Mouse (Mus musculus) embryo, embryonic 11 days (tissue): ENCODE measurements at regions not wholly inside any gene's neighbourhood (a gene's known extent, or its start where the extent isn't known, plus 50 kb on each side); places are given as distances from the start of the nearest gene placed in this dataset.

Experiments used
- DNase-seq: peaks from one replicate; pipeline ENCODE4 v3.0.0-alpha.2; 2015

DNA sequence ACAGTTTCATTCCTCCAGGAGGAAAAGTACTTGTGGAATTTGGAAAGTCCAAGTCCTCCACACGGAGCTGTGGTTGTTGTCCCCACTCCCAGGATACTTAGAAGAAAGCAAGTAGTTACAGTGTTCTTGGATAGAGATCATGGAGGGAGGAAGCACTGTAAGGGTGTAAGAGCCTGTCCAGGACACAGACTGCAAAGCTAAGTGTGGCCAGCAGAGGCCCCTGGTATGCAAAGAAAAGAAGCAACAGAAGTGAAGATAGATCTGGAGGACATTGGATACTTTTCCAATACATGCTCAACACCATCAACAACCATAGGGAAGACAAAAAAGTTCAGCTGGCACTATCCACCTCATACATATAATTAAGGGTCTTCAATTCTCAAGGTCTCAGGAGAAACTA lies 197.4 kb downstream of the Meis1 start:
- no peak for DNase-seq

DNA sequence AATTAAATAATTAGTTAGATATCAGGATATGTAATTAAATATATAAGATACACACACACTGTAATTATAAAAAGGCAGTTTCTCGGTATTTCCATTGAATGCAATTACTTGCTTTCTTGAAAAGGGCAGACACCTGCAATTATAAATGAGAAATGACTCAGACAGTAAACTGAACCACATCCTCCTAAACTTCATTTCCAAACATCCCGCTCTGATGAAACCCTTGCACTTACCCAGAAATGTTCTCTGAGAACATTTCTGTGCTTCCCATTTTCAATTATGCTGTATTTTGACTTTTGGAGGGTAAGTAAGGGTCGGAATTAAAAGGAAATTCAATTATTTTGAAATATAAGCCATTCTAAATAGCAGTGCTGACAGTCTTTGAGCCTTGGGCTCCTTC lies 204.7 kb downstream of the Meis1 start:
- no peak for DNase-seq

DNA sequence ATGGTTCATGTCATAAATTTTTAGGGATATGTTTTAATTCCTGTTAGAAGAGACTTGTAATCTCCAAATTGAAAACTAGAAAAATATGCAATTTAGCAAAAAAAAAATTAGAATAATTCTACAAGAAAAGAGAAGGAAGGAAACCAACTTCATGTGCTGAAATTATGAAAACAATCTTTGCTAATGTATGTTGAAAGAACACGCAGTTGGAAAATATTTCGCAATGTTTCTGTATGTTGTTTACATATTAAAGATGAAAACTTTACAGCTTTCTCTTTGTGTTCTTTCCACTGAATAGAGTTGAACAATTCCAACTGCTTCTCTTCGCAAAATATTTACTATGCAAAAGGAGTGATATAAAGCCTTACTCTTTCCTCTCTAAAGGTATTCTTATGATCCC lies 251.3 kb downstream of the Meis1 start:
- DNase-seq, result no peak

DNA sequence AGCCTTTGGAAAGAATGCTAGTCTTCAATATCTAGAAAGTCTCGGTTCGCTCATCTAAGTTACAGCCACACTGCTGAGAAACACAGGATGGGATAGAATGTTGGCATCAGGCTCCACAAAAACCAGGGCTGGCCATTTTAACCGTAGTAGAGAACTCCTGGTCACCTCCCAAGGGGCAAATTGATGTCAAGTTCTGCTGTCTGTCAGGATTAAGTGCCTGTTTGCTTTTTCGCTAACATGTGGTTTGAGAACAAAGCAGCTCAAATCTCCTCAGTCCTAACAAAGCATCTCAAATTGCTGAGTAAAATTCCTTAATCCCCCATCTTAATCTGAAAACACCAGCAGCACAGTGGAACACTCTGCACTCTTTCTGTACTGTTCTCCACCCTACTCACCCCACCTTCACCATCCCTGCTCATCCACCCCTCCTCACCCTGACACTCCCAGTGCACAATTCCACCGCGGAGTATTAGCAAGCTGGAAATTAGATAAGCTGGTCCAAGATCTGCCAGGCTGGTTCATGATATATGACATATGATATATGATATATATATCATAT lies 252.2 kb downstream of the Meis1 start:
- peak; percentile 48 for DNase-seq

DNA sequence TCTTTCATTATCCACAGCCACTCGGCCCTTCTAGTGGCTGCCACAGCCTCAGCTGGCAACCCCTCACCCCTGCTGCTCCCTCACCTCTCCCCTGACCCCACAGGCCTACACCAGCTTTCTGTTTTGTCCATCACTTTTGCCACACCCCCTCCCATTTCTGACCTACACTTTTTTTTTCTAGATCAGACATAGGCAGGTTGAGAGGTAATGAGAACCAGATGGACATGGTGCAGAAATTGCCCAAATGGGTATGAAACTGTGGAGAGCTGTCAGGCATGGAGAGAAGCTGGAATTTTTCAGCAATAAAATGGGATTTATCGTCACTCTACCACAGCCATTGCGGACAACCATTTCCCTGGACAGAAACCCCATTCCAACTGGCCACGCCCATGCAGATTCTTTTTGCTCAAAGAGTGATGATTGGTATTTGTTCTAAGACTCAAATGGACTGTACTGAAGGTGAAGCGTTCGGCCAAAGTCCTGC lies 260.2 kb downstream of the Meis1 start:
- peak; percentile 72 for DNase-seq

DNA sequence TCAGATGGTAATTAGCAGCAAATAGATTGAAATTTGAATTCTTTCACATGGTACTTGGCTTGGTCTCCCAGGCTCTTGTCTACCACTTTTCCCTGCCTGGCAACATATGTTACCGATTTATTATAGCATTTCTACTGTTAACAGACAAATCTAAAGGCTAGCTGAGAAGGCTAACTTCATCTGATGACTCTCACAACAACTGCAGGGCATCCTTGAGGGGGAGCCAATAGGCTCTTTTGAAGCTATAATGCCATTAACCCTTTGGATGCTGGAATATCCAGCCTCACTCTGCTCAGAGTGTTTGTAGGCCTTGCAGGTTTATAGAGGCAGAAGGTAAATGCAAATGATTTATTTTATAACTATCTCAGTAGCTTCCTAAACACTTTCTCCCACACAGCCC lies 262.2 kb downstream of the Meis1 start:
- DNase-seq, result peak; percentile 76

DNA sequence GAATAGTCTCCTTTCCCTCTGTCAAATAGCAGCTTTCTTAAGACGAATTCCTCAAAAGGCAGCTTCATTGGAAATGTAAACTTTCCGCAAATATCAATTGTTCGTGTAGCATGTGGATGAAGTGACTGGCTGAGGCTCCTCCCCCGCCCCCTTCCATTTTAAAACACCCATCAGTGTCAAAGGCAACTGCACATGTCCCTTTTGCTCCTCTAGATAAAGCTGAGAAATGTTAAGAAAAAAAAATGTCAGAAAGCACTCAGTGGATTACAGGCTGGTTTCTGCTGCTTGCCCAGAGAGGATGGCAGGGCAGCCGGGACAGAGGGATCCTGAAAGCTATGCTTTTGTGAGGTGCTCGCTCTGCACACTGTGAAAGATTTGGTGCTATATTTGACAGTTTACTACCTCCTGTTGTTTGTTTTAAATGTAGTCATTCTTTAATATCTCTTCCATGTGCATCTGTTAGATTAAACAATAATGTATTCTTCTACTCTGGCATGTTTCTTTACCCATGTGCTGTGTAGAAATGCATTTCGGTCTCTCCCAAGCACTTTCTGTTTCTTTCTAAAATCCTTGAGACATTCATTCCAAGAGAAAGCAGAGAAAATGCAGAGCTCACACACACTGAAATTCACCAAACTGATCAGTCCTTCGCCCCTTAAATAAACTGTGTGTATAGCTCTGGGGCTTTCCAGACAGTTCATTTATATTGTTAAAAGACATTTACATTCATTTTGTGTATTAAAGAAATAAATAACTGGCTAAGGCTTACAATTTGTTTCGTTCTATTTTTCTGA lies 263.9 kb downstream of the Meis1 start:
- peak; percentile 40 for DNase-seq

DNA sequence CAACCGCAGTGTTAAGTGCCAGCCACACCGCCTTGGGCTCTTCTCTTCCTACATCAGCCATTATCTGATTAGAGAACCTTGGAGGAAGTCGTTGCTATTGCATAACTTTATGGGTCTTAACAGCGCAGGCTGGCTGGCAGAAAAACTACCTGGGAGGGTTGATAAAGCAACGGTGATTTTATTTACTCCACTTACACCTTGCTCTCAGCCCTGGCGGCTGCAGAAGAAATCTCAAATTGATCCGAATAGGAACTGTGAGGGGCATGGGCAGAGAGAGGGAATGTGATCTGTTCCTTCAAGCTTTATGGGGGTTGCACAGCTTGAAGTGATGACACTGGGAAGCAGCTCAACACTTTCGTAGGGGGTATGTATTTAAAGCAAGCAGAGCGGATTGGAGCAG lies 264.9 kb downstream of the Meis1 start:
- peak; percentile 34 for DNase-seq

DNA sequence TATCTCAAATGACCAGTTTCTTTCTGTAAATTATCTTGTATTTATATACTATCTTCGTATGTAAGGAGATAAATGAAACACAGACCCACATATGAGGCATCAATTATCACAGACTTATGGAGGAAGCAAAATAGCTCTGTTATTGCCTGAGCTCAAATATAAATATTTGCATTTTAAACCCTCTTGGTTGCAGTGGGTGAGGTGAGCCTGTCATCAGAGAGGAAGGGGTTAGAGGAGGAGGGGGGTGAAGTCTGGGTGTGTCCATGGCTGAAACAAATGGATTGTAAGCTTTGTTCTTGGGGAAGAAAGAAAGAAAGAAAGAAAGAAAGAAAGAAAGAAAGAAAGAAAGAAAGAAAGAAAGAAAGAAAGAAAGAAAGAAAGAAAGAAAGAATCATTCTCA lies 265.5 kb downstream of the Meis1 start:
- DNase-seq, result no peak

DNA sequence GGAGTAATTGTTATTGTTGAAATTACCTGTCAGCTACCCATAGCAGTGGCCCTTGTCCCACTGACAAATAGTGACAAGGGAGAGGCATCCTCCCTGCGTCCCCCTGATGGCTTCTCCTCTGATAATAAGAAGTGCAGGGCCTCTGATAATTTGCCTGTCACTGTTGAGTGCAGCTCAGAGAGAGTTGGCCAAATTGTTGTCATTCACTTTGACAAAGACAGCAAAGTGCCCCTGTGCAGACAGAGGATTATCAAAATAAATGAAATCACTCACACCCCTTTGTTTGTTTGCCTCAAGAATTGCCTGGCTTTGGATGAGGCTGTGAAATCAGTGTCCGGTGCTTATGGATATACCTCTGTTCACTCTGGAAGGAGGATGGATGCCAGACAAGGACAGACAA lies 266.3 kb downstream of the Meis1 start:
- no peak for DNase-seq

DNA sequence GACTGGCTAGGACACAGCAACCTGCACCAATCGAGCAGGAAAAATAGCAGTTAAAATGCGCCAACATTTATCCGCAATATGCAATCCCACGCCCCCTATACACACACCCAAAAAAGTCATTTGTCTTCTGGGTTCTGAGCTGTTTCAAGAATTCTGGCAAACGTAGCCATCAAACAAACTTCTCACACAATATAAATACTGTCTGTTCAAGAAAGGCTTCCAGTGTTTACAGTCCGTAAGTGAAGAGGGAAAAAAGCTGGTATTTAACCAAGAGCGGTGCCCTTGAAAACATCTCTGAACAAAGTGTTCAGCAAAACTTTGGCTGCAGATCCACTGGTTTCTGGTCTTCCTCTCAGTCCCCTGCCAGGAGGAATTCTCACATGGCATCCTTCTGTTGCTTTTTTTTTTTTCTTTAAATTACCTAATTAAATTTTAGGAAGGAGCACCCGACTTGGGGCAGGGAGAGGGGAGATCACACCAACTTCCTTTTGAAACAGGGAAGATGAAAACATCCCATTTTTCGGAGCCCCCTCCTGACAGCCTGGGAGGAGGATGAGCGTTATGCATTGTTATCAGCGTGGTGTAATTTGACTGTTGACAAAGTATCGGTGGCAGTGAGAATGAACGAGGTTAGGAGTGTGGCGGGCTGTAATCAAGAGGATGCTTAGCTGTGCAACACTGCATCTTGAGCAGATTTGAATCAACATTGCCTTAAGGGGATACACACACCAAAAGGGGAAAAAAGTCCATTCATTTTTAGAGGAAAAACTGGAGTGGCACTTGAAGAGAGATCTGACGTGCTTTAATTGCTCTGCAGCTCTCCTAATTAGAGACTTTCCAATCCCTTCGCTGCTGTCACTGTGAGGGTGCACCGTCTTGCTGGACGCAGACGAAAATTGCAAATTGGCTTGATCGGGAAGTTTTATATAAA lies 267.6 kb downstream of the Meis1 start:
- peak; percentile 41 for DNase-seq

DNA sequence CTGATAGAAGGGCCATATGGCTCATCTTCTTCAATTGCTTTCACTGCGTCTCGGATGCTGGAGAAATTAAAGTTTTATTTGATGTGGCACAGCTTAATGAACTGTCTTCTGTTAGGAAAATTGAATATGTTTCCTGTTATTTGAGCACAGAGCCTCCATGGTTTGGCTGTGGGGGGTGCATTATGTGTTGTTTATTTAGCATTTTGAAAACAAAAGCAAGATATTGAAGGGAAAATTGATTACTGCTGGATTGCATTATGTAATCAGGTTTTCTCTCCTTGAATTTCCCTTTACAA lies 268.8 kb downstream of the Meis1 start:
- no peak for DNase-seq

DNA sequence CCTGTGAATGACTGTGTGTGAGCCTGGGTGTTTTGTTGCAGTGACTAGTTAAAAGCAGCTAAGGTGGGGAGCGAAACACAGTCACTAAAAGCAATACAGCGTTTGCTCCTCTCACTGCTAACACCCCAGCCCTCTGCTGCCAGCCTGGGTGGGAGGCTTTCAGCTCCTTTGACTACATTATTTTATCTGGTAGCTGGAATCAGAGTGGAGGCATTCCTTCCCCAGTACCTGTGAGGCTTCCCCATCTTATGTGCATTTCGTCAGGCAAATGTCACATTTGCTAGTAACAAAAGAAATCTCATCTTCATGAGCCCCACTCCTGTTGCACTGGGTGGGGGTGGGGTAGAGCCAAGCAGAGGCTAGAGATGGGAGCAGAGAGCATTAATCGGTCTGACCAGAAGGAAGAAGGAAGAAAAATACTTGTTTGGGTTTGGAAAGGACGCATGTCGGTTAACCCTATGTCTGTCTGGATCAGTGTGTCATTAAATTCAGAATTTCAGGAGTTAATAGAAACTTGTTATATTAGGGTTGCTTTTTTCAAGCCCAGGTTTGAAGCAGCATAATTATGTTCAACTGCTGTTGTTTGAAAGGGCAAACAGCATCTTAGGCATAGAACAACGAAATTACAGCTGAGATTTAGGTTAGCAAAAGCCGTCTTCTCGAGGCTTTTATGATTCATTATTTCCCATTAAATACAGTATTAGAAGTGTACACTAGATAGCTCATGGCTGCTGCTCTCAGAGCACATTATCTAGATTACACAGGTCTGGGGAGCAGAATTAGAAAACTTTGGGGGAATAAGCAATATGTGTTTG lies 269.3 kb downstream of the Meis1 start:
- peak; percentile 53 for DNase-seq

DNA sequence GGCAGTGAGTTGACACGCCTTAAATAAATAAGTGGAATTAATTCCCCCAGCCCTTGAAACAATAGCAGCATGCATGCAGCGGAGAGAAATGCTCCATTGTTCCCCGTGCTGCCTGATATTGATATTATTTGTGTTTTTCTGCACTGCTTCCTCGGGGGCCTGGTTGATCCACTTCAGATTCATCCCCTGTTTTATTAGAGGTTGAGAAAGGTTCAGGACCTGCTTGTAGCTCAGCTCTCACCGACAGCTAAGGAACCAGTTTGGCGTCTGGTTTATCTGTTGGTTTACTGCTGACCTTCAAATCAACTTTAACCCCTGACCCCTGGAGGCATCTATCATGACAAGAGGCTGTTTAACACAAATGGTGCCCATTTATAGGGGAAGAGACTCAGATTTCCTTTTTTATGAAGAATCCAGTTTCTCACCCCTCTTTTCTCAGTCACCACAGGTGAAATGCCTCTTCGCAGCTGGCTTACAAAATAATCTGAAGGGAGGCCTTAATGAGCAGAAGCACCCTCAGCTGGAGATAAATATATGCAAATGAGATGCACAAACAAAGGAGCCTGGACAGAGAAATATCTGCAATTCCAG lies 270.8 kb downstream of the Meis1 start:
- peak; percentile 87 for DNase-seq

DNA sequence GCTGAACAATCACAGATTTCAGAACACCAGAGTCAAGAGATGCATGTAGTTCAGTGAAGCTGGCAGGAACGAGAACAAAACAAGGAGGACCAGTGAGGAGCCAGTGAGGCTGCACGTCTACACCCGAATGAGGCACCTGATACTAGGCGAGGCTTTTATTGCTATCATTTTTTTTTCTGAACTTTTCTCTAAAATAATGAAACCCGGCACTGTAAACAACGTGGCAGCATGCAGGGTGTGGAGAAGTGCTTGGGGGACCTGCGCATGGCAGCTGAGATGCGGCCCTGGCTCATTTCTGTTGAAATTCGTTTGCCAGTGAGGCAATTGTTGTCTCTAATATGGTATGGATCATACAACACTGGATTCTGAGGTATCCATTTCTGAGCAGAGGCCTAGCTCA lies 271.4 kb downstream of the Meis1 start:
- peak; percentile 22 for DNase-seq

DNA sequence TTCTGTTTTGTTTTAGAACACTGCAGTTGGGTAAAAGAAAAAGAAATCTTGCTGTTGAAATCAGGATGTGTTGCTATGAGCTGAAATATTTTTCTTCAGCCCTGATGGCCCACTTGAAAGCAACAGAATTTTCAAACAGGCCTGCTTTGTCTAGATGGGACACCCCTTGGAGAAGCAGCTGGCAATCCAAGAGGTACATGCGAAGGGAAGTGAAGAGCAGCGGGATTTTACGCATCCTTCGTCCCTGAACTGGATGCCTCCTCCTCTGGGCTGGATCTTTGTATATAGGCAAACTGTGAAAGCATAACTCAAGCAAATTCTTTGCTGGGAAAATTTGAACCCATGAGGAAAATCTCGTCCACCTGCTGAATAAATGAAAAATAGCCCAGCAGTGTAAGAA lies 272.3 kb downstream of the Meis1 start:
- DNase-seq, result peak; percentile 37

DNA sequence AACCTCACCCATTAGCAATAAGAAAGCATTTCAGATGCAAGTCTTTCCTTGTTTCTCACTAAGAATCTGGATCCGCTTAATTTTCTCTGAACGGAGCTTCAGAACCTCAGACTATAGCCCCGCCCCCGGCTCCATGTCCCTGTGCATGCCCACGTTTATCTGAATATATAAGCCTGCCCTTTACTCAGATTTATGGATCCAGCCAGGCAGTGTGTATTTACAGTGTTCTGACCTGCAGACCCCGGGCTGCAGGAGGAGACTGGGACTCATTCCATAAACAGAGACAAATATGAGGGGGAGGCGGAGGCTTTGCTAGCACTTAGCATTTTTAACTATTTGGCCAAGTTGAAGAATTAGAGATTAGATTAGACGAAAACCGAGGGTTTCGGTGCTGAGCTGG lies 272.9 kb downstream of the Meis1 start:
- DNase-seq, result peak; percentile 76

DNA sequence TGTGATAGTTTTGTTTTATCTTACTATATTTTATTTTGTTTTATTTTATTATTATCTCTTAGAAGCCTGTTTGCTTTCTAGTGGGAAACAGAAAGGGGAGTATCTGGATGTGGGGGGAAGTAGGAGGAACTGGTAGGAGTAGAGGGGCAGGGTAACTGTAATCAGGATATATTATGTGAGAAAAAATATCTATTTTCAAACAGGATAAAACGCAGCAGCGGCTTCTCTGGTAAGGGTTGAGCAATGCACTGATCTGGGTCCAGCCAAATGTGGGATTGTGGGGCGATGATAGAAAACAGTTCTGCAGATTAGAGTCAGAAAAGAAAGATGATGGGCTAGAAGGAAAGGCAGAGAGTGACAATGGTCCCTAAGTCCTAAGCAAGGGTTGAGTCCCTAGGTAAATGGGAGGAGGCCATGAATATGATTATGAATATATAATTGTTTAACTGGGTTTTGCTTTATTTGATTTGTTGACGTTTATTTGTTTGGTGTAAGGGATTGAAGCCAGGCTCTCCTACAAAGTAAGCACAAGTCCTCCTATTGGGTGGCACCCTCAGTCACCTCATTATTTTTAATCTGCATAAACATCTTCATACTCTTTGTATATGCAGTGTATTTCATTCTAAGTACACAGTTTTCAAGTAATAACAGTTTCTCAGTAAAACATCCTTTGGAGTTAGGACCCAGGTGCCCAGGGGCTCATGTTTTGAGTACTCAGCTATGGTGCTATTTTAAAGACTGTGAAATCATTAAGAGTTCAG lies 283.7 kb downstream of the Meis1 start:
- DNase-seq, result no peak

DNA sequence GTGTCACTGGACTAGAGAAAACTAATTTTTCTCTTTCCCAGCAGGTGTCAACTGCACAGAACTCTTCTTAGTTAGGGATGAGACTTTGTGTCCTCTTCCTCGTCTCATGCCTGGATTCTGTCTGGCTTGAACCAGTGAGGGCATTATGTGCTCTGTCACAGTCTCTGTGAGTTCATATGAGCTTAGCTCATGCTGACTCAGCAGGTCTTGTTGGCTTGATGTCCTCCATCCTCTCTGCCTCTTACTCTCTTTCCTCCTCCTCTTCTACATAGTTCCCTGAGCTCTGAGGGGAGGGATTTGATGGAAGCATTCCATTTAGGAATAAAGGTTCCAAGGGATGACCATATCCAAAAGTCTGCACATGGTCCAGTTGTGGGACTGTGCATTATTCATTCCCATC lies 284.7 kb downstream of the Meis1 start:
- no peak for DNase-seq

DNA sequence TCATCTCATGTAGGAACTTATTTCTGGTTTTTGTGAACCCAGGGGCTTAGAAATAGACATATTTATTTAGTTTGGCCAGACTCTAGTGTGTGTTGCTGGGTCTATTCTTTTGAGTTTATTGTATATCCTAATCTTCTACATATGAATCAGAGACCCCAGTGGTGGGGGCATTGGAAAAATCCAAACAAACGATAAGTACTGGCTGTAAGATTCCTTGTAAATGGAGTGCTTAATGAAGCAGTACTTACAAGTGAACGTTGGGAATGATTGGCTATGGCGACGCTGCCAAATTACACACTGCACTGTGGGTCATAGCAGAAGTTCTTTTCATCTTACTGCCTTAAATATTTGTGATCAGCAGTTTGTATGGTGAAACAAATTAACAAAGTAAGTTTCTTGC lies 289.0 kb downstream of the Meis1 start:
- no peak for DNase-seq

DNA sequence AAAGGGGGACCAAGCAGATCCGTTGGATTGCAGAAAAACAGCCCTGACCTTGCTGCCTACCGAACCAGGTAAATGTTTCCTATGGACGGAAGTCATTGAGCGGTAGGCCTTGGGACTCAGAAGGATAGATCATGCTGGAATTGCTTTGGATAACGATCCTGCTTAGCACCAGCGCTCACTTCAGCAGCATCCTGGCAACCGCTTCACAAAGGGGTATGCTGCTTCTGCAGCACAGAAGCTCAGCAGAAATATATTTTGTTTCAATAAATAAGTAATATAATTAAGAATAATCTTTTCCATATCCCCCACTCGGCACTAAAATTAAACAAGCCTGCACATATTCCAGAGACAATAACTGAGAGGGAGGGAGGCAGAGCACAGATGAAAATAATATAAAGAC lies 296.0 kb downstream of the Meis1 start:
- DNase-seq, result no peak

DNA sequence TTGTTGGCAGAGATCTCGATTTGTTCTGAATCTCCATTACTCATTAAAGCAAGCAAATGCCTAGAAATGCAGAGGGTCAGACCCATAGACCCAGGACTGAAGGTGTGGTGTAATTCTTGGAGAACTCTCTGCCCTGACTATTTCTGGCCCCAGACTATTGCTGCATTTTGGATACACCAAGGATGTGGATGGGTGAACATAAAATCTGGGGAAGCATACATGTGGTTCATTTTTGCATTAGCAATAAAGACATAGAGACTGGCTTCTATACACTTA lies 303.0 kb downstream of the Meis1 start:
- DNase-seq, result no peak
